Mouse (Mus musculus) CH12.LX (cell line): ENCODE results near the gene Nipsnap3b. TPM values are rescaled to one million over a fixed set of nuclear protein-coding genes. Genes with fewer than 3 reads are reported as not detected.

Source experiments
- DNase-seq: peaks from one replicate; pipeline ENCODE4 v3.0.0-alpha.2; 2013; ENCODE audit errors: extremely low read depth
- H3K27ac ChIP-seq: 2 replicates; pipeline ENCODE4 v1.5.1; 2012; ENCODE audit warnings: low read depth, mild to moderate bottlenecking, control low read depth, moderate library complexity; ENCODE audit not compliant: insufficient read depth
- H3K27me3 ChIP-seq: replicated peaks from 2 replicates; pipeline ENCODE3; 2012; ENCODE audit warnings: inconsistent platforms
- H3K36me3 ChIP-seq, 2 experiments: replicated peaks in 1 of 2; 2 replicates each; pipeline versions ENCODE3 to v1.6.1; 2012; ENCODE audit warnings: inconsistent platforms in 1 of 2, low read length in 1 of 2, mild to moderate bottlenecking in 1 of 2, mixed read lengths in 1 of 2, moderate library complexity in 1 of 2; ENCODE audit not compliant: control insufficient read depth in 1 of 2, insufficient read depth in 1 of 2
- H3K4me1 ChIP-seq, 2 experiments: 2 replicates each; pipeline ENCODE4 v1.6.1; 2012; ENCODE audit warnings: inconsistent platforms in 1 of 2, moderate library complexity in 1 of 2; ENCODE audit not compliant: insufficient read depth in 2 of 2, control insufficient read depth in 1 of 2
- H3K4me2 ChIP-seq: 2 replicates; pipeline ENCODE4 v1.6.1; 2012; ENCODE audit warnings: low read depth, mild to moderate bottlenecking, control low read depth; ENCODE audit not compliant: poor library complexity, insufficient read depth, severe bottlenecking
- H3K4me3 ChIP-seq, 3 experiments: fragments of 150-350 bp in 1 of 3; sonication (generic) in 1 of 3; replicated peaks in 1 of 3; 2 replicates each; pipeline versions ENCODE3 to v1.5.1; 2011 to 2012; ENCODE audit warnings: low read depth in 2 of 3, low read length in 2 of 3, mild to moderate bottlenecking in 2 of 3, moderate library complexity in 2 of 3, control low read depth in 1 of 3, improper control_type of control experiment in 1 of 3, inconsistent platforms in 1 of 3, mixed read lengths in 1 of 3; ENCODE audit not compliant: poor library complexity in 1 of 3
- H3K79me2 ChIP-seq: replicated peaks from 2 replicates; pipeline ENCODE4 v1.6.1; 2012; ENCODE audit warnings: mild to moderate bottlenecking, moderate library complexity; ENCODE audit not compliant: control insufficient read depth, poor library complexity, insufficient read depth, severe bottlenecking; ENCODE audit errors: extremely low read depth
- H3K9ac ChIP-seq: 2 replicates; pipeline ENCODE4 v1.6.1; 2012; ENCODE audit warnings: low read depth, mild to moderate bottlenecking, control low read depth, moderate library complexity; ENCODE audit not compliant: insufficient read depth
- H3K9me3 ChIP-seq: replicated peaks from 2 replicates; pipeline ENCODE3; 2012; ENCODE audit warnings: low read length, inconsistent platforms, mixed read lengths
- ELF1 ChIP-seq: IDR thresholded peaks from 2 replicates; pipeline ENCODE4 v1.6.1; 2014; ENCODE audit warnings: low read depth, mild to moderate bottlenecking, inconsistent platforms, low read length, improper control_type of control experiment
- HCFC1 ChIP-seq: IDR thresholded peaks from 2 replicates; pipeline ENCODE4 v1.6.1; 2012; ENCODE audit warnings: low read depth, mild to moderate bottlenecking, inconsistent platforms, low read length, improper control_type of control experiment
- JUN ChIP-seq: IDR thresholded peaks from 2 replicates; pipeline ENCODE4 v1.6.1; 2011; ENCODE audit warnings: low read depth, mild to moderate bottlenecking, low read length, improper control_type of control experiment, moderate library complexity; ENCODE audit not compliant: insufficient read depth
- JUND ChIP-seq: conservative IDR thresholded peaks from 2 replicates; pipeline ENCODE4 v1.6.1; 2011; ENCODE audit warnings: low read depth, low read length, improper control_type of control experiment
- MAX ChIP-seq: IDR thresholded peaks from 2 replicates; pipeline ENCODE4 v1.6.1; 2011; ENCODE audit warnings: low read length, improper control_type of control experiment
- MAZ ChIP-seq: IDR thresholded peaks from 2 replicates; pipeline ENCODE4 v1.6.1; 2012; ENCODE audit warnings: low read depth, mild to moderate bottlenecking, inconsistent platforms, low read length, improper control_type of control experiment, moderate library complexity
- NRF1 ChIP-seq: IDR thresholded peaks from 2 replicates; pipeline ENCODE4 v1.6.1; 2014; ENCODE audit warnings: low read depth, mild to moderate bottlenecking, inconsistent platforms, low read length, improper control_type of control experiment, moderate library complexity
- POLR2AphosphoS2 ChIP-seq: IDR thresholded peaks from 2 replicates; pipeline ENCODE4 v1.6.1; 2011; ENCODE audit warnings: low read depth, low read length, improper control_type of control experiment
- SIN3A ChIP-seq: IDR thresholded peaks from 2 replicates; pipeline ENCODE4 v1.6.1; 2012; ENCODE audit warnings: low read length, improper control_type of control experiment, inconsistent platforms
- TBP ChIP-seq: conservative IDR thresholded peaks from 2 replicates; pipeline ENCODE4 v1.6.1; 2011; ENCODE audit warnings: low read depth, low read length, improper control_type of control experiment
- TCF12 ChIP-seq: IDR thresholded peaks from 2 replicates; pipeline ENCODE4 v1.6.1; 2014; ENCODE audit warnings: low read depth, mild to moderate bottlenecking, inconsistent platforms, low read length, improper control_type of control experiment
- dilution Hi-C: fragments of 300-500 bp; cut with MboI; formaldehyde crosslinking; loops from 2 replicates; pipeline ENCODE4 v1.14.3; 2020; ENCODE audit warnings: low sequenced_read_pairs; ENCODE audit not compliant: extremely low pct_unique_long_range_greater_than_20kb, extremely low pct_ligation_motif_present
- in situ Hi-C: fragments of 300-500 bp; cut with MboI; formaldehyde crosslinking; loops from 3 replicates; pipeline ENCODE4 v1.14.3; 2019; ENCODE audit warnings: low sequenced_read_pairs, low pct_ligation_motif_present, low pct_unique_long_range_greater_than_20kb, mixed read lengths
- polyA plus RNA-seq: library from polyadenylated mRNA; unstranded; fragments of >175 nt; gene quantifications from 2 replicates; pipeline ENCODE4 v1.2.1, GENCODE M21; 2012; ENCODE audit warnings: low read depth; ENCODE audit not compliant: insufficient read length
- total RNA-seq, 2 experiments: library from RNA; depleted of rRNA; stranded (reverse); fragments of 300-350 nt in 1 of 2; fragments of >200 nt in 1 of 2; gene quantifications; 2 replicates each; pipeline ENCODE4 v1.2.3; 2012 to 2014

The Nipsnap3b gene
- total and polyA plus RNA-seq, 3 experiments: 29.7 to 97.4 (median 70.9) TPM

- dilution Hi-C loops: no loop called here
- in situ Hi-C loops: no loop called here
Observed at GRCm38 (mm10) chr4:53009871-53010270, 1.8 kb upstream of the Nipsnap3b start.

DNA sequence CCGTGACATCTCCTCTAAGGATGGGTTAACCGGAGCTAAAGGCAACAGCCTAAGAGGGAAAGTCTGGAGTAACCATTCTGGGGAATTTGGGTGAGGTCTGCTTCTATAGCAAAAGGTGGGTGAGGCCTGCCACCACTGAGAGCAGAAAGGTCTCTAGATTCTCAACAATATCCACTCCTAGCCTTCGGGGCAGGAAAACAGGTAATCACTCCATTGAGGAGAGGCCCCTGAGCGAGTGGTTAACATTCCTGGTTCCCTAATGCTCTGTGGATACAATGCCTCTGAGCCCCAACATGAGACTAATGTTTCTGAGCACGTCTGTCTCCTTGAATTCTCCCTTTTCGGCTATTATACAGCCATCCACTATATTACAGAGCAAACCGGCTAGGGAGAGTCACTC, 2.7 kb downstream of the Nipsnap3b start:
- Histone ChIP-seq H3K9me3 (peaks cover 4% of the 10 kb centered on the region), H3K9ac (no peak overlapping the region), H3K79me2 (0 out of 2 replicates have a peak, but pooled peaks cover 2% of the 10 kb centered on the region), H3K4me1 (peaks cover 0 to 34% of the 10 kb centered on the region in 2 experiments; a peak in 2 of 4 replicates), H3K4me3 (no peak overlapping the region), H3K27ac (no peak overlapping the region), H3K27me3 (no peaks in the 10 kb centered on the region), H3K36me3 (peaks cover 20 to 30% of the 10 kb centered on the region in 2 experiments), H3K4me2 (no peak overlapping the region)
- no peak for TF ChIP-seq SIN3A
- no peak for TF ChIP-seq NRF1
- no peak for TF ChIP-seq HCFC1
- TF ChIP-seq MAX: no peak
- dilution Hi-C loops (no loop called here), in situ Hi-C loops (no loop called here)
- no peak for DNase-seq

More at GRCm38 (mm10) chr4:53009871-53010270, 1.8 kb upstream of the Nipsnap3b start:
- no peak overlapping the region for H3K27ac ChIP-seq
- TF ChIP-seq ELF1 (no peak), TCF12 (no peak)
- no peaks in the 10 kb centered on the region for H3K9me3 ChIP-seq
- H3K79me2 ChIP-seq: 0 out of 2 replicates have a peak, but pooled peaks cover 2% of the 10 kb centered on the region
- no peak overlapping the region for H3K4me3 ChIP-seq
- no peak overlapping the region for H3K9ac ChIP-seq
- H3K4me1 ChIP-seq: peaks cover 0 to 24% of the 10 kb centered on the region in 2 experiments; a peak in 2 of 4 replicates
- no peak for DNase-seq
- H3K36me3 ChIP-seq: no peaks in the 10 kb centered on the region
- no peak overlapping the region for H3K4me2 ChIP-seq
- no peaks in the 10 kb centered on the region for H3K27me3 ChIP-seq

DNA sequence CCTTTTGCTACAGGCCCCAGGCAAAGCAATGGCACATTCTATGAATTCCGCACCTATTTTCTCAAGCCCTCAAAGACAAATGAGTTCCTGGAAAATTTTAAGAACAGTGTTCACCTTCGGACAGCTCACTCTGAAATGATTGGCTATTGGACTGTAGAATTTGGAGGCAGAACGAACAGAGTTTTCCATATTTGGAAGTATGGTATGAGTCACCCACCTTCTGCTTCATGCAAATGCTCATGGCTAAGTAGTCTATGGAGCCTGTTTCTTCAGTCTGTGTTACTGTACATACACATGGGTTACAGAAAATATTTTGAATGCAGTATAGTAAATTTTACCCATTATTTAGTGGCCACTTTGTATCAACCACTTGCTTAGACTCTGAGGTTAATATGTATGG, 3.3 kb downstream of the Nipsnap3b start:
- peaks cover 24 to 36% of the 10 kb centered on the region in 2 experiments for H3K36me3 ChIP-seq
- no peak overlapping the region for H3K4me3 ChIP-seq
- H3K9ac ChIP-seq: no peak overlapping the region
- no peak overlapping the region for H3K27ac ChIP-seq
- TF ChIP-seq NRF1: no peak
- peak; percentile 61 for TF ChIP-seq JUN
- no peak for TF ChIP-seq MAZ
- no peak for TF ChIP-seq POLR2AphosphoS2
- no peak for TF ChIP-seq TBP
- peak; percentile 85 for TF ChIP-seq JUND
- dilution Hi-C loops: no loop called here
- peaks cover 4% of the 10 kb centered on the region for H3K9me3 ChIP-seq
- H3K4me1 ChIP-seq: peaks cover 0 to 34% of the 10 kb centered on the region in 2 experiments; a peak in 2 of 4 replicates
- no peaks in the 10 kb centered on the region for H3K27me3 ChIP-seq
- in situ Hi-C loops: no loop called here
- H3K4me2 ChIP-seq: no peak overlapping the region
- DNase-seq: peak; percentile 71
- H3K79me2 ChIP-seq: 0 out of 2 replicates have a peak, but pooled peaks cover 2% of the 10 kb centered on the region
